Mouse (Mus musculus) olfactory bulb, adult 2 months (tissue): Measurements from ENCODE around the gene Cnn1.

ENCODE experiments used
- CTCF ChIP-seq: fragments of 200-500 bp; IDR thresholded peaks from 2 replicates; pipeline ENCODE4 v1.5.1; 2012; ENCODE audit warnings: low read depth, mild to moderate bottlenecking, low read length, moderate library complexity; ENCODE audit not compliant: insufficient read depth
- POLR2A ChIP-seq: fragments of 200-500 bp; IDR thresholded peaks from 2 replicates; pipeline ENCODE4 v1.6.1; 2012; ENCODE audit warnings: mild to moderate bottlenecking, low read depth, low read length, moderate library complexity; ENCODE audit not compliant: insufficient read depth

DNA sequence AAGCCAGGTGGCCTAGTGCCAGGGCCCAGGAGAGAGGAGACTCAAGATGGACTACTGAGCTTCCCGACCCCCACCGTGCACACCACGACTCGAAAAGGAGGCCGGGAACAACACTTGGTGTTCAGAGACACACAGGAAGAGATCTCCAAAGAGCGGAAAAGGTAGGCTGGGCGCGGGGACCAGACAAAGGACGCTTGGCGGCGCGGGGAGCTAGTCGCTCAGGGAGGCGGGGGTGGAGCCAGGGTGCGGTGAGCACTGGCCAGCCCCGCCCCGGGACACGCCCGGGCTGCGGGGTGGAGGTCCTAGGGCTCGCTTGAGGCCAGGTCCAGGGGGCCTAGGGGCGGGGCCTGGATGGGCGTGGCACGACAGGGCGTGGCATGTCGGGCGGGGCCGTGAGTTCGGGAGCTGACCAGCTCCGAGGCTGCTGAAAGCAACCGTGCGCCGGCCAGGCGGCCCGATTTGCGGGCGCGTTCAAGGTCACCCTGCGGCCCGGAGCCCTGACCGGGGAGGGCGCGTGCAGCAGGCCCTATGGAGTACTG is 48.6 kb upstream of the Cnn1 start:
- TF ChIP-seq POLR2A (0 out of 2 replicates have a peak, but pooled peaks have one; percentile 12), CTCF (no peak)
